Mouse (Mus musculus): Measurements from ENCODE around the gene Iqgap3.

DNA sequence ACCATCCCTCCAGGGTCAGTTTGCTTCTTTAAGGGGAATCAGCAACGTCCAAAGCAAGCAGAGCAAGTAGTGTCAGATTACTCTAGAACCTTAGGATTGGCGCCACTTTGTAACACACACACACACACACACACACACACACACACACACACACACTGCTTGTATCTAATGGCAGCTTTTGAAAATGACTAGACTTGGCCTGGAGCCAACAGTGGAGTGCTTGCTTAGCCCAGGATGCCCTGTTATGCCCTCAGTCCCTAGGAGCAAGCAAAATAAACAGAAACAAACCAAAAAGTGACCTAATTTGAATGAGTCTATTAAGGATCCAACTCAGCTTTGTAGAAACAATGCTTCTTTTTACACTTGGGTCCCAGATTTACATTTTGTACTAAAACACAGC, 13.4 kb upstream of the Iqgap3 start:
- TF ChIP-seq POLR2A (IDR thresholded peaks at IDR 0.05; ENCODE audit: extremely low read depth, insufficient read depth, low read length) (no peak), CTCF (IDR thresholded peaks at IDR 0.05; ENCODE audit: extremely low read depth, insufficient read depth, low read length) (no peak)
